Mouse (Mus musculus) ES-E14 (cell line): Measurements from ENCODE around the gene Sparc.

Source experiments
- HCFC1 ChIP-seq: IDR thresholded peaks from 2 replicates; pipeline ENCODE4 v1.6.1; 2012; ENCODE audit warnings: low read length, inconsistent platforms, borderline replicate concordance; ENCODE audit not compliant: insufficient read depth
- ZC3H11A ChIP-seq: IDR thresholded peaks from 2 replicates; pipeline ENCODE4 v1.6.1; 2012; ENCODE audit warnings: low read depth, mild to moderate bottlenecking, inconsistent platforms, low read length, borderline replicate concordance
- ZNF384 ChIP-seq: IDR thresholded peaks from 2 replicates; pipeline ENCODE4 v1.6.1; 2012; ENCODE audit warnings: low read depth, low read length, inconsistent platforms

GRCm38 (mm10) chr11:55410502-55410901 is 12.5 kb downstream of the Sparc start:
- TF ChIP-seq ZC3H11A (no peak), HCFC1 (no peak), ZNF384 (no peak)
